Mouse (Mus musculus): ENCODE measurements around the gene Sec16a. TPM values are rescaled to one million over a fixed set of nuclear protein-coding genes. Genes with fewer than 3 reads are reported as not detected.
A peak's percentile ranks its signal among the peaks of the same experiment; 100 is the strongest.

Sec16a gene
- polyA plus RNA-seq, 1 experiment: not detected

GRCm38 (mm10) chr2:26461667-26462066, 16.7 kb upstream of the Sec16a start:
- TF ChIP-seq POLR2A (IDR thresholded peaks at IDR 0.05; ENCODE audit: insufficient read depth, low read depth, low read length) (no peak), CTCF (IDR thresholded peaks at IDR 0.05; ENCODE audit: insufficient read depth, low read depth, low read length) (no peak)
- peaks cover 14% of the 10 kb centered on the region for H3K4me1 ChIP-seq (ENCODE audit: control insufficient read depth, insufficient read depth, low read length)
- WGBS: 96% methylated on average over 5 of the region's 5 CpGs
- H3K27ac ChIP-seq (ENCODE audit: insufficient read depth, low read depth, low read length): no peak overlapping the region
- H3K4me3 ChIP-seq (ENCODE audit: insufficient read depth, low read depth, low read length): no peak overlapping the region

DNA sequence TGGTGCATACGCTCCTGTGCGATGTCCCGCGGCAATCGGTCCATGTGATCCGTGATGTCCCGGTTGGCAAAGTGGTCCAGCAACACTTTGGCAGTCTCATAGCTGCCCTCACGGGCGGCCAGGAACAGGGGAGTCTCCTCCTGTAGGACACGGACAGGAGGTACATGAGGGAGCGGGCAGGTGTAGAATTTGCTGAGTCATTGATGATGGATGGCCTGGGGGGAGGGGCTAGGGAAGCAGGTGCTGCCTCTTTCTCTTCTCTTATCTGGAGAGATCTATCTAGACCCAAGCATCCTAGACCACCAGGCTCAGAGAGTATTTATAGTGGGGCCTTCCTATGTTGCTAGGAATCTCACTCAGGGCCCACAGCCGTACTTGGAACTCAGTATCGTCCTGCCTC, 15.8 kb upstream of the Sec16a start:
- peaks cover 14% of the 10 kb centered on the region for H3K4me1 ChIP-seq (ENCODE audit: control insufficient read depth, insufficient read depth, low read length)
- no peak overlapping the region for H3K27ac ChIP-seq (ENCODE audit: insufficient read depth, low read depth, low read length)
- 91% methylated on average over 13 of the region's 13 CpGs for WGBS
- H3K4me3 ChIP-seq (ENCODE audit: insufficient read depth, low read depth, low read length): no peak overlapping the region
- TF ChIP-seq CTCF (IDR thresholded peaks at IDR 0.05; ENCODE audit: insufficient read depth, low read depth, low read length) (no peak), POLR2A (IDR thresholded peaks at IDR 0.05; ENCODE audit: insufficient read depth, low read depth, low read length) (no peak)

- peaks cover 14% of the 10 kb centered on the region for H3K4me1 ChIP-seq (ENCODE audit: control insufficient read depth, insufficient read depth, low read length)
- WGBS: 57% methylated on average over 16 of the region's 16 CpGs
- H3K4me3 ChIP-seq (ENCODE audit: insufficient read depth, low read depth, low read length): no peak overlapping the region
- no peak overlapping the region for H3K27ac ChIP-seq (ENCODE audit: insufficient read depth, low read depth, low read length)
- TF ChIP-seq CTCF (IDR thresholded peaks at IDR 0.05; ENCODE audit: insufficient read depth, low read depth, low read length) (no peak), POLR2A (IDR thresholded peaks at IDR 0.05; ENCODE audit: insufficient read depth, low read depth, low read length) (no peak)
These were observed 15.2 kb upstream of the Sec16a start for GRCm38 (mm10) chr2:26460097-26460646.

- TF ChIP-seq CTCF (IDR thresholded peaks at IDR 0.05; ENCODE audit: insufficient read depth, low read depth, low read length) (no peak), POLR2A (IDR thresholded peaks at IDR 0.05; ENCODE audit: insufficient read depth, low read depth, low read length) (no peak)
- H3K27ac ChIP-seq (ENCODE audit: insufficient read depth, low read depth, low read length): no peak overlapping the region
- peaks cover 14% of the 10 kb centered on the region for H3K4me1 ChIP-seq (ENCODE audit: control insufficient read depth, insufficient read depth, low read length)
- 58% methylated on average over 6 of the region's 6 CpGs for WGBS
- no peak overlapping the region for H3K4me3 ChIP-seq (ENCODE audit: insufficient read depth, low read depth, low read length)
These were observed 14.5 kb upstream of the Sec16a start for GRCm38 (mm10) chr2:26459478-26459877.

DNA sequence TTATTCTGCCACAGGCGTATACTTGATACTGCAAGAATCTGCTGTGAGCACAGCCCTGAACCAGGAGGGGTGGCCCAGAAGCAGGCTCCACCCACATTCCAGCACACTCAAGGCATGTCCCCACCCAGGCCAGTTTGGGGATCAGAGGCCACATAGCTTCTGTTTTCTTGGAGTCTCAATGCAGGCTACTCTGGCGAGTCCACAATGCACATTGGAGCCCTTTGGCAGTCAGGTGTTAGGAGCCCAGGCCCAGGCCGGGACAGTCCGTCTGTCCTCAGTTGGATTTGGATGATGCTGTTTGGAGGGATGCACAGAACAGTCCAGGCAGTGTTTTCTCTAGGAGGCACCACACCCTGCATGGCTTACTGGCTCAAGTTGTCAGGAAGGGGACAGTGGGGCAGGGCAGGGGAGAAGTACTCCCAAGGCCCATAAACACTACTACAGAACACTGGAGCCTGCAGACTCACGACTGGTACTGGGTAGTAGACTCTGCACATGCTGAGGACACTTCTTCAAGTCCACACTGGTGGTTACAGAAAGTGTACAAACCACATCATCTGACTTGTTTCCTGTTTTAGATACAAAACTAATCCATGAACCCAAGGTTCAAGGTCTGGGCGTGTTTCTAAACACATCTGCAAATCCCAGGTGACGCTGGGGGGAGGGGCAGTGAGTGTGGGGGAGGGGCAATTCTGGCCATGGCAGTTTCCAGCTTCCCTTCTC, 13.5 kb upstream of the Sec16a start:
- Histone ChIP-seq H3K27ac (ENCODE audit: insufficient read depth, low read depth, low read length) (no peak overlapping the region), H3K4me1 (ENCODE audit: control insufficient read depth, insufficient read depth, low read length) (peaks cover 14% of the 10 kb centered on the region), H3K4me3 (ENCODE audit: insufficient read depth, low read depth, low read length) (no peak overlapping the region)
- WGBS: 53% methylated on average over 7 of the region's 7 CpGs
- TF ChIP-seq CTCF (IDR thresholded peaks at IDR 0.05; ENCODE audit: insufficient read depth, low read depth, low read length): no peak
- TF ChIP-seq POLR2A (IDR thresholded peaks at IDR 0.05; ENCODE audit: insufficient read depth, low read depth, low read length): no peak

DNA sequence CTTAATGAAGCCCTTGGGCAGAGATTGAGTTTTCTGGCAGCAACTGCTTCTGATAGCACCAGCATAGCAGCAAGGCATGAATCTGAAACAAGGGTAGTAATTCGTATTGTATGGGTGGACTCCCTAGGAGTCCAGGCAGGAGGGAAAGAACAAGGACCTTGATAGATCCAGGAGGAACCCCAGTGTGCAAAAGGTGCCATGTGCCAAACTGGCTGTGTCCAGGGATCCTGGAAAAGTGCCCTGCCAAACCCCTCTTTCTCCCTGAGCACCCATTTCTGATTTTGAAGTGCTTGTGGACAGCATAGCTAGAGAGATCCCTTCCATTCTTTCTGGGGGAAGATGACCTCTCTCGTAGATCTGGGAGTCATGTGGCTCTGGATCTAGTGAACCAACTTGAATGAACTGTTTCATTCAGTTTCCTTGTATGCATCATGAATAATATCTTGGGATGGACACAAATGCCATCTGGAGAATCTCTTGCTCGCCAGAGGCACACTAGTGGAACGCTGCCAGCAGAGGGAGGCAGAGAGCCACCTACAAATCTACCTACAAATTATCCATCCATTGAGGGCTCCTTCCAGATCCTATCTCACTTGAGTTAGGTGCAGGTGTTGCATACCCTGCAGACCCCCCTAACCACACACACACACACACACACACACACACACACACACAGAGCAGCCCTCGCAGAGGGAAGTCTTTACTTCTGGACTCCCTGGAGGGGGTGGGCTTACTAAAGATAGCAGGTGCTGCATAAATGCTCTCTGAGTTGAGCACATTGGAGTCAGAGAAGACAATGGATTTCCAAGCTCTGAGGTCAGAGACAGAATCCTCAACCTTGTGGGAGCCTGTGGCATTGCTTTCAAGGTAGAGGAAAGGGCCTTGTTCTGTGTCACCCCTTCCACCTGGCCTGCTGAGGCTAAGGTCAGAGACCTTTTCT, 4.4 kb upstream of the Sec16a start:
- no peak overlapping the region for H3K27ac ChIP-seq (ENCODE audit: insufficient read depth, low read depth, low read length)

GRCm38 (mm10) chr2:26447451-26447850, 2.4 kb upstream of the Sec16a start:
- Histone ChIP-seq H3K27ac (ENCODE audit: insufficient read depth, low read depth, low read length) (no peak overlapping the region), H3K4me3 (ENCODE audit: insufficient read depth, low read depth, low read length) (no peak overlapping the region), H3K4me1 (ENCODE audit: control insufficient read depth, insufficient read depth, low read length) (peaks cover 15% of the 10 kb centered on the region)
- TF ChIP-seq POLR2A (IDR thresholded peaks at IDR 0.05; ENCODE audit: insufficient read depth, low read depth, low read length) (no peak), CTCF (IDR thresholded peaks at IDR 0.05; ENCODE audit: insufficient read depth, low read depth, low read length) (no peak)
- WGBS: 70% methylated on average over 1 of the region's 1 CpGs

More for the DNA sequence above, 4.4 kb upstream of the Sec16a start:
- 20% methylated on average over 5 of the region's 5 CpGs for WGBS
- TF ChIP-seq CTCF (IDR thresholded peaks at IDR 0.05; ENCODE audit: insufficient read depth, low read depth, low read length) (no peak), POLR2A (IDR thresholded peaks at IDR 0.05; ENCODE audit: insufficient read depth, low read depth, low read length) (no peak)
- Histone ChIP-seq H3K4me1 (ENCODE audit: control insufficient read depth, insufficient read depth, low read length) (peaks cover 15% of the 10 kb centered on the region), H3K4me3 (ENCODE audit: insufficient read depth, low read depth, low read length) (no peak overlapping the region)

DNA sequence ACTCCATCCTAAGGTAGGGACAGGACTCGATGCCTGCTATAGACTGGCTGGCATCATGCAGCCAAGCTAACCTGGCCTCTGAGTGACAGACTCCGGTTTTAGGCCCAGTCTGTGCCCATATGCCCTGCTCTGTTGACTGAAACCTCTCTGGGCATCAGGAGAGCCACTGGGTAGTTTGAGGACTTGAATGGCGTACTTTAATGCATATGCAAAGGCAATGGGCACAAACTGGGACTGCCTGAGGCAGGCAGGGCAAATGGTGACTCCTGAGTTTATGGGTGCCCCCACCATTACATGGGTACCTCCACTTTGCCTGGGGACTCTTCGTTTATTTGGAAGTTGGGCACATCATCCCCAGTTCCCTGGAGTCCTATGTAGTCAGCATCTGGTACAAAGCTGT, 1.7 kb upstream of the Sec16a start:
- Histone ChIP-seq H3K4me3 (ENCODE audit: insufficient read depth, low read depth, low read length) (peak overlapping the region; percentile 71), H3K27ac (ENCODE audit: insufficient read depth, low read depth, low read length) (no peak overlapping the region), H3K4me1 (ENCODE audit: control insufficient read depth, insufficient read depth, low read length) (peaks cover 15% of the 10 kb centered on the region)
- TF ChIP-seq POLR2A (IDR thresholded peaks at IDR 0.05; ENCODE audit: insufficient read depth, low read depth, low read length) (no peak), CTCF (IDR thresholded peaks at IDR 0.05; ENCODE audit: insufficient read depth, low read depth, low read length) (no peak)
- 60% methylated on average over 4 of the region's 4 CpGs for WGBS
